Mouse (Mus musculus): ENCODE data around the gene Atg4c.

- TF ChIP-seq CTCF (IDR thresholded peaks at IDR 0.05) (no peak), EP300 (IDR thresholded peaks at IDR 0.05) (no peak)
Observed at GRCm38 (mm10) chr4:99178851-99179250, 14.9 kb upstream of the Atg4c start.
